Comparison of ENCODE assay signal across 15 mouse cellular contexts in genomic region chr4:128751006-128751405, GRCm38 (mm10). TPM values are rescaled to one million over a fixed set of nuclear protein-coding genes. Genes with fewer than 3 reads are reported as not detected.
DNase-seq lines count a peak whose midpoint lies in the region; TF ChIP-seq lines count a peak whose summit lies in the region.
"Had no signal": no experiment of that assay in that cellular context is flagged by ENCODE, and none has a peak within 500 bp of the region (broad histone marks: within the 10 kb centered on the region; RNA-seq: fewer than 3 reads in every experiment).

No protein-coding gene starts in this region.

- 56% methylated on average over 5 of the region's 5 CpGs for WGBS in cerebellum, adult 2 months
- WGBS in kidney, adult 2 months: 66% methylated on average over 5 of the region's 5 CpGs

- peak overlapping the region; percentile 41; the same call in 1 of the 2 replicates for H3K27ac ChIP-seq in cerebellum, adult 2 months (ENCODE audit: insufficient read depth, low read length)
- H3K27ac ChIP-seq in kidney, adult 2 months (ENCODE audit: insufficient read depth, low read depth, low read length): no peak overlapping the region
- H3K27ac ChIP-seq: embryonic facial prominence, embryonic 15.5 days; liver, embryonic 13.5 days; midbrain, embryonic 12.5 days had no signal

- intact Hi-C loops in left cerebral cortex, postnatal 14 days (cut with DNase I): no loop called here

- DNase-seq in cerebellum, adult 2 months: no peak
- no peak for DNase-seq in cerebellum, adult 9-11 months
- no peak for DNase-seq in kidney, adult 2 months
- DNase-seq in kidney, postnatal 14 days: no peak
- DNase-seq in lung, postnatal 36 days: peak; percentile 31
- no peak for DNase-seq in lung, adult 18-20 months
- DNase-seq in embryo, embryonic 9.5 days (ENCODE audit: extremely low spot score): peak; percentile 25
- DNase-seq in left cerebral cortex, postnatal 14 days (ENCODE audit: low spot score in 2 of 2): no peak
- DNase-seq: cerebellum, adult 18-20 months; gastrocnemius, postnatal 10 days; kidney, adult 8-10 months; liver, embryonic 13.5 days; thymus, adult 18-20 months had no signal

- no peak overlapping the region for H3K4me3 ChIP-seq in cerebellum, adult 2 months (replicated peaks; ENCODE audit: insufficient read depth, low read depth, low read length)
- H3K4me3 ChIP-seq in kidney, adult 2 months (ENCODE audit: insufficient read depth, low read depth, low read length): no peak overlapping the region
- H3K4me3 ChIP-seq: embryonic facial prominence, embryonic 15.5 days; liver, embryonic 13.5 days; midbrain, embryonic 12.5 days had no signal

- H3K4me1 ChIP-seq in cerebellum, adult 2 months (ENCODE audit: control insufficient read depth, insufficient read depth, low read length): peaks cover 63% of the 10 kb centered on the region
- H3K4me1 ChIP-seq in kidney, adult 2 months (ENCODE audit: control insufficient read depth, insufficient read depth, low read length): no peaks in the 10 kb centered on the region
- H3K4me1 ChIP-seq: liver, embryonic 13.5 days had no signal

- no peak for TF ChIP-seq POLR2A in cerebellum, adult 2 months (IDR thresholded peaks at IDR 0.05; ENCODE audit: borderline replicate concordance, insufficient read depth, low read length)
- no peak for TF ChIP-seq POLR2A in kidney, adult 2 months (IDR thresholded peaks at IDR 0.05; ENCODE audit: low read depth, low read length)

- TF ChIP-seq CTCF in cerebellum, adult 2 months (IDR thresholded peaks at IDR 0.05; ENCODE audit: borderline replicate concordance, insufficient read depth, low read depth, low read length): 0 out of 2 replicates have a peak, but pooled peaks have one; percentile 16
- TF ChIP-seq CTCF in kidney, adult 2 months (conservative IDR thresholded peaks at IDR 0.05; ENCODE audit: insufficient read depth, insufficient read length, low read depth, low read length): peak; percentile 33; the same call in 1 of the 2 replicates

- no peaks in the 10 kb centered on the region for H3K27me3 ChIP-seq in cerebellum, adult 2 months (ENCODE audit: control insufficient read depth, insufficient read depth, low read length)
- H3K27me3 ChIP-seq in kidney, adult 2 months (replicated peaks; ENCODE audit: control insufficient read depth, insufficient read depth, low read length): no peaks in the 10 kb centered on the region
- H3K27me3 ChIP-seq: embryonic facial prominence, embryonic 15.5 days; liver, embryonic 13.5 days; midbrain, embryonic 12.5 days had no signal

- H3K36me3 ChIP-seq in kidney, adult 2 months (ENCODE audit: control insufficient read depth, insufficient read depth, low read length): peaks cover 5% of the 10 kb centered on the region

RNA-seq across cellular contexts. Expression of gene A3galt2, which starts 4.2 kb away (rescaled TPM):
- polyA plus RNA-seq in cerebellum, adult 2 months (2012; rRNA removed): 1.9 and 2.4 TPM in 2 replicates
- polyA plus RNA-seq in kidney, adult 2 months (2012; rRNA removed): 0.16 and 0.39 TPM in 2 replicates
- under 1 TPM; 0.42 to 0.75 TPM for total RNA-seq in left cerebral cortex, postnatal 14 days (2021)
- polyA plus RNA-seq: liver, embryonic 13.5 days had no signal

RNA-seq across cellular contexts. Expression of gene Zfp362, which starts 54.8 kb away (rescaled TPM):
- polyA plus RNA-seq in cerebellum, adult 2 months (2012; rRNA removed): 24.8 and 25.5 TPM in 2 replicates
- 29.5 and 29.7 TPM in 2 replicates for polyA plus RNA-seq in kidney, adult 2 months (2012; rRNA removed)
- total RNA-seq in left cerebral cortex, postnatal 14 days (2021): 10 to 100 TPM; 37.9 to 39.1 TPM

Comparison
In these comparisons a context has a peak if more than half of its experiments do, and no peak if none do; other contexts are left out.
1. DNase-seq: peak in lung, postnatal 36 days (single experiment) and embryo, embryonic 9.5 days (single experiment); none in cerebellum, adult 2 months (0 of 2), cerebellum, adult 9-11 months (single experiment), kidney, adult 2 months (single experiment), kidney, postnatal 14 days (single experiment), lung, adult 18-20 months (0 of 2) and left cerebral cortex, postnatal 14 days (0 of 2).